Mouse (Mus musculus) erythroblast, adult 5-6 weeks (primary cell): Measurements from ENCODE around the gene AU018091. TPM values are rescaled to one million over a fixed set of nuclear protein-coding genes. Genes with fewer than 3 reads are reported as not detected.
"Not testable (repeated sequence)": the region's sequence is repeated elsewhere in the genome, so short reads cannot be mapped to it uniquely, and the experiment has no call there.

Experiments used
- ATAC-seq: replicated peaks from 2 replicates; pipeline ENCODE4 v1.8.0; 2016; ENCODE audit warnings: moderate number of reproducible peaks, mild to moderate bottlenecking, moderate TSS enrichment, inconsistent platforms; ENCODE audit not compliant: poor library complexity, low FRiP score, severe bottlenecking
- total RNA-seq, 2 experiments: library from RNA; stranded (forward) in 1 of 2; stranded (reverse) in 1 of 2; fragments of 150-400 nt in 1 of 2; fragments of 200-764, 138-1000 nt in 1 of 2; gene quantifications; 2 replicates each; pipeline versions ENCODE4 v1.2.3 to v1.2.4; 2015 to 2017; ENCODE audit warnings: low replicate concordance in 2 of 2

AU018091 gene
- total RNA-seq (2015; ENCODE audit: low replicate concordance): not detected in 2 replicates
- total RNA-seq (2017; ENCODE audit: low replicate concordance): 0.26 TPM in 1 of 2 replicates, not detected in the other

- ATAC-seq: no peak
Observed at GRCm38 (mm10) chr7:3168925-3169324, at the start of gene AU018091. TSS of gene AU018091 (minus strand) at chr7:3169203.

- ATAC-seq: no peak
Observed at GRCm38 (mm10) chr7:3217546-3218056, 48.6 kb upstream of the AU018091 start.

- ATAC-seq: no peak
Observed at GRCm38 (mm10) chr7:3216331-3216730, 47.3 kb upstream of the AU018091 start.

- ATAC-seq: no peak
Observed at GRCm38 (mm10) chr7:3213557-3213956, 44.6 kb upstream of the AU018091 start.

GRCm38 (mm10) chr7:3213156-3213555 is 44.2 kb upstream of the AU018091 start:
- no peak for ATAC-seq

GRCm38 (mm10) chr7:3212002-3212790 is 43.2 kb upstream of the AU018091 start:
- ATAC-seq: no peak

GRCm38 (mm10) chr7:3211518-3211917 is 42.5 kb upstream of the AU018091 start:
- ATAC-seq: no peak

- ATAC-seq: no peak
Observed at GRCm38 (mm10) chr7:3210605-3211004, 41.6 kb upstream of the AU018091 start.

GRCm38 (mm10) chr7:3206520-3206919 is 37.5 kb upstream of the AU018091 start:
- ATAC-seq: no peak

- no peak for ATAC-seq
Observed at GRCm38 (mm10) chr7:3204628-3205027, 35.6 kb upstream of the AU018091 start.

- ATAC-seq: no peak
Observed at GRCm38 (mm10) chr7:3203890-3204289, 34.9 kb upstream of the AU018091 start.

GRCm38 (mm10) chr7:3201134-3201705 is 32.2 kb upstream of the AU018091 start:
- no peak for ATAC-seq

- no peak for ATAC-seq
Observed at GRCm38 (mm10) chr7:3198884-3199283, 29.9 kb upstream of the AU018091 start.

- ATAC-seq: no peak
Observed at GRCm38 (mm10) chr7:3195850-3196249, 26.8 kb upstream of the AU018091 start.

- ATAC-seq: no peak
Observed at GRCm38 (mm10) chr7:3194531-3194930, 25.5 kb upstream of the AU018091 start.

- ATAC-seq: no peak
Observed at GRCm38 (mm10) chr7:3193905-3194304, 24.9 kb upstream of the AU018091 start.

GRCm38 (mm10) chr7:3193049-3193632 is 24.1 kb upstream of the AU018091 start:
- ATAC-seq: no peak

- ATAC-seq: no peak
Observed at GRCm38 (mm10) chr7:3191971-3192498, 23.0 kb upstream of the AU018091 start.

GRCm38 (mm10) chr7:3186726-3187125 is 17.7 kb upstream of the AU018091 start:
- not testable (repeated sequence) for ATAC-seq

GRCm38 (mm10) chr7:3186136-3186535 is 17.1 kb upstream of the AU018091 start:
- ATAC-seq: no peak
